Mouse (Mus musculus): ENCODE data around the gene Tmem132d. TPM values are rescaled to one million over a fixed set of nuclear protein-coding genes. Genes with fewer than 3 reads are reported as not detected.

Tmem132d gene
- polyA plus RNA-seq, 1 experiment = 0.03 TPM

GRCm38 (mm10) chr5:128218281-128218680 is 214.6 kb downstream of the Tmem132d start:
- DNase-seq (ENCODE audit: low spot score) = no peak

- no peak for DNase-seq (ENCODE audit: low spot score)
Measured at GRCm38 (mm10) chr5:128211125-128211524, 221.8 kb downstream of the Tmem132d start.

GRCm38 (mm10) chr5:128205716-128206115 is 227.2 kb downstream of the Tmem132d start:
- no peak for DNase-seq (ENCODE audit: low spot score)

DNA sequence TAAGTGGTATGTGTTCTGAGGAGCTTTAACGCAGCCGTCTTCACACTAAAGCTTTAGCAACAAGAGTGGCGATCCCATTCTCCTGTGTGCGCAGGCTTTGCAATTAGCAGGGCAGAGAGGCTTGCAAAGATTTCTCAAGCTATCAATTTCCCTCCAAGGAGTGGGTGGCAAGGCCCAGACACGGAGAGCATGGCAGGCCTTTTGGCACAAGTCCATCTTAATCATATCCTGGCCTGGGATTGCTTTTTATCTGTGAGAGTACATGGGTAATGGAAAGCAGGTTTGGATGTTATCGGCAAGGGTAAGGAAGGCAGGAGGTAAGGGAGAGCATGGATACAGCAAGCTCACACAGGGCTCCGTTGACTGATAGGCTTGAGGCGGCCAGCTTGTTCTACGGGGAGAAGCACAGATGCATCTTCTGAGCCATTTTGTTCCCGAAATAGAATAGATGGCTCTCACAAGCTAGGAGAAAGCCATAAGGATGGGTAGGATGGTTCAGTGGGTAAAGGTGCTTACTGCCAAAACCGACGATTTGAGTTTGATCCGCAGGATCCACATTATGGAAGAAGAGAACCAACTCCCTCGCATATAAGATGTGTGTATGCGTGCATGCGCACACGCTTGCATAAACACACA is 228.1 kb downstream of the Tmem132d start:
- no peak for DNase-seq (ENCODE audit: low spot score)

GRCm38 (mm10) chr5:128203879-128204581 is 228.8 kb downstream of the Tmem132d start:
- no peak for DNase-seq (ENCODE audit: low spot score)

DNA sequence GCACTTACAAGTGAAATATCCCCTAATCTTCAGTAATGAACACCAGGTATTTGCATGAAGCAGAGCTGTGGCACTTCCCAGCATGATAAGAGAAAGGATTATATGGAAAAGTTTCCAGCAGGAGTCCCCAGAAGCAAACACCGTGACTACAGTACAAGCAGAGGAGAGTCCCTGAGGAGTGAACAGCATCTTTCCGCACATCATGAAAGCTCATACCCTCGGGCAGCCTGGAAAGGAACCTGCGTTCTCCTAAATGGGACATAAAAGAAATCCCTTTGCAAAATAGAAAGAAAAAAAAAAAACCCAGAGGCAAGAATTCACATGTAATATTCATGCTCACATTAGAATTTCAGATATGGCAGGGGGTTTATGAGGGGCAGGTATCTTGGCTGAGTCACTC is 238.8 kb downstream of the Tmem132d start:
- DNase-seq (ENCODE audit: low spot score) = no peak

DNA sequence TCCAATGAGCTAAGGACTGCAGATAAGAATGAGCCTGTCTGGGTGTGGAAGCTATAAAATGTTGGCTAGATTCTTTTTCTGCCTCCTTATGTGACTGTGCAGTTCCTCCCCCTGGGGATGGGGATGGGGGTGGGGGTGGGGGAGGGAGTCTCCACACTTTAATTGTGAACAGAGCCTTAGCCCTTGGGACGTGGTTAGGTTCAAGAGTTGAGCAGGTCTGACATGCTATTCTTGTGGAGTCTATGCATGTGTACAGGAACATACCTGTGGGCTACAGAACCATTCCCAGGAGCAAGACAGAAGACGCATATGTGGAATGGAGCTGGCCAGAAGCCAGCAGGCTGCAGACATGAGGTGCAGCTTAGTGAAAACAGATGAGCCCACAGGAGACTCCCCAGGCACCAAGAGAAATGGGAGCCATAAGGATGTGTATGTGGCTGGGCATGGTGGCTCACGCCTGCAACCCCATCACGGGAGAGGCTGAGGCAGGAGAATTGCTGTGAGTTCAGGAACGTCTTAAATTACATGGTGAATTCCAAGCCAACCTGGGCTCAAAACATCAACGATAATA is 240.3 kb downstream of the Tmem132d start:
- no peak for DNase-seq (ENCODE audit: low spot score)

DNA sequence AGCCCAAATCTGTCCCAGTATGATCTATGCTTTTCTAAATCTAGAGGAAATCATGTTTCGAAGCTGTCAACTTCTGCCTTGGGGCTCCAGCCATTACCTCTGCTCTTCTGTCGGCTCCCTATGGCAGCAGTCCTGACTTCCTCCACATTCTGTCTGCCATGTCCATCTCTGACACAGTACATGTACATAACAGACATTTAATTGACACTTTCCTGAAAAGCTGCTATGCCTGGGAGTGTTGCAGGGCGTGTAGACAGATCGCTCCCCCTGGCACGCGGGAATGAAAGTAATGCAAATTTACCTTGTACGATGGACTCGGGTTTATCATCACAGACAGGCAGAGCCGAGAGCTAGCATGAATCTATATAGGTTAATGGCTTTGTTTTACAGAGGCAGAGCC is 241.2 kb downstream of the Tmem132d start:
- DNase-seq (ENCODE audit: low spot score) = no peak

GRCm38 (mm10) chr5:128190243-128190820 is 242.5 kb downstream of the Tmem132d start:
- DNase-seq (ENCODE audit: low spot score) = no peak

DNA sequence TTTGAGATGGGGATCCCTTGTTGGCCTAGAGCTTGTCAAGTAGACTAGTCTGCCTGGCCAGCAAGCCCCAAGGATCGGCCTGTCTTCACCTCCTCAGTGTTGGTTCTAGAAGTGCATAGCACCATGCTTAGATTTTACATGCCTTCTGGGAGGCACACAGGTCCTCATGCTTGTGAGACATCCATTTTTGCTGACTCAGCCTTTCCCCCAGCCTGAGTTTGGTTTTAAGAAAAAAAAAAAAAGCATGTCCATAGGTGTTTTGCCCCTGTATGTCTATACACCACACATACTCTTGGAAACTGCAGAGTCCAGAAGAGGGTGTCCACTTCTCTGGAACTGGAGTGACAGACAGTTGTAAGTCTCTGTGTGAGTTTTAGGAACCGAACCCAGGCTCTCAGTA is 256.6 kb downstream of the Tmem132d start:
- DNase-seq (ENCODE audit: low spot score) = no peak

- DNase-seq (ENCODE audit: low spot score) = no peak
Measured at GRCm38 (mm10) chr5:128158901-128159675, 273.8 kb downstream of the Tmem132d start.

DNA sequence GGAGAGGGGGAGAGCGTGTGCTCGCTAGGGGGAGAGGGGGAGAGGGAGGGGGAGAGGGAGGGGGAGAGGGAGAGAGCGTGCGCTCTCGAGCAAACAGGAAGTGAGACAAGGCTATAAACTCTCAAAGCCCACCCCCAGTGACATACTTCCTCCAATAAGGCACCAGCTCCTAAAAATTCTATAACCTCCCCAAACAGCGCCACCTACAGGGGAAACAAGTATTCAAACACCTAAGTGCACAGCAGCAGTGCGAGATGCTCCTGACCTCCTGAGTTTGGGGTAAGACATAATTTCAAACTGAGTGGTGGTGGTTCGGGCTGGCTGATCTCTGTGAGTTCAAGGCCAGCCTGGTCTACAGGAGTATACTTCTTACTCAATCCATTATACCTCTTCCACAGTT is 281.4 kb downstream of the Tmem132d start:
- DNase-seq (ENCODE audit: low spot score) = no peak

DNA sequence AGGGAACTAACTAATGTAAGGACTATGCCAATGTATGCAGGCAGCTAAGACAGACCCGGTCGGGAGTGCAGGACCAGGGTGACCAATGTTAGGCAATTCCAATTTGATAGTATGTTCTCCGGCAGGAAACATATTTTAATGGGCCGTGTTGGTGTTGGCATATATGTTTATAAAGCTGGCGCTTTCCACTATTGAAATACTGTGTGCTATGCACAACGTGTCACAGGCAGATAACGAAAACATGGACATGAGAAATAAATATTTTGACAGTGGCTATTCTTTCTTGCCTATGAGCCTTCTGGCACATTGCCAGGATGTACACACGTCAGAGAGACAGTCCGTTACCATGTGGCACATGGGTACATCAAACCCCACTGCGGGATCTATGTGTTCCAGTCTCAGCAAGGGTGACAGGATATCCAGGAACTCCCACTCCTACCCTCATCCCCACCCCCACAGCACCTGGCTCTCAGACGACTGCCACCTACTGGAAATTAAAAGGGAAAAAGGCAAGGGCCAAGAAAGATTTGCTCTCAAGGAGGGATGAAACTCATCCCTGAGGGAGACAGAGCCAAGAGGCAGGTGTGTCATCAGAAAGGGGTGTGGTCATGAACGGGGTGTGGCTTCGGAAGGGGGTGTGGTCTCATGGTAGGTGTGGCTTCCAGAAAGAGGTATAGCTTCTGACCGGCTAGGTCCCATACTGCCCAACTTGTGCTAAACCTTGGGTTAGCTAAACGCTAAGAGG is 285.8 kb downstream of the Tmem132d start:
- no peak for DNase-seq (ENCODE audit: low spot score)

DNA sequence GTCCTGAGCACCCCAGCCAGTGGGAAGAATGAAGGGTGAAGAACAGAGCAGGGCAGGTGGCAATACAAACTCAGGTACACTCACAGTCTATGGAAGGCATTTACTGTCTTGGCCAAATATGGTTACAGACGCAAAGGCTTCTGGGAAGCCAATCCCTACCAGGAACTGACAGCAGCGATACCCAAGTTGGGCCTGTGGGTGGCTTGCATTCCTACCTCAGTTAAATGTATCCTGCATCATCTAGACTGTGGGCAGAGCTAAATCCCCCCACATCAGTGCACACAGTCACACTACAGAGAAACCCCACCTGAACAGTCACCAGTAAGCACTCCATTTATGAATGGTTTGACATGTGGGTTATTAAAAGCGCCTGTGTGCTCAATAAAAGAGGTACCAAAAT is 288.1 kb downstream of the Tmem132d start:
- no peak for DNase-seq (ENCODE audit: low spot score)

DNA sequence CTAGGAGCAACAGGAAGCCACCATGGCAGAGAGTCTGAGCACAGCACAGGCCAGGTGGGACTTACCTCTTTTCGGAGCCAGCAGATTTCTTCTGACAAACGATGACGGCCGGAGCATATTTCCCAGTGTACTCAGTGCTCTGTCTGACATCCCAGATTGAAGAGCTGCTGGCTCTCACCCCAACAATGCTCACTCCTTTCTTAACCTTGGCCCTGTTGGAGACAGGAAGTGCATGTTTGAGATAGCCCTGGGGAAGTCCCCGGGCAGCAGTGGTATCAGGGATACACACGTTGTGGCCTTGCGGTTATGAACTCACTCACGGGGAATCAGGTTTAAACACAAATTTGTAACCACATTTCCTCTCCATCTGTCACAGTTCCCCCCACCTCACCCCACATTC is 296.1 kb downstream of the Tmem132d start:
- DNase-seq (ENCODE audit: low spot score) = no peak

DNA sequence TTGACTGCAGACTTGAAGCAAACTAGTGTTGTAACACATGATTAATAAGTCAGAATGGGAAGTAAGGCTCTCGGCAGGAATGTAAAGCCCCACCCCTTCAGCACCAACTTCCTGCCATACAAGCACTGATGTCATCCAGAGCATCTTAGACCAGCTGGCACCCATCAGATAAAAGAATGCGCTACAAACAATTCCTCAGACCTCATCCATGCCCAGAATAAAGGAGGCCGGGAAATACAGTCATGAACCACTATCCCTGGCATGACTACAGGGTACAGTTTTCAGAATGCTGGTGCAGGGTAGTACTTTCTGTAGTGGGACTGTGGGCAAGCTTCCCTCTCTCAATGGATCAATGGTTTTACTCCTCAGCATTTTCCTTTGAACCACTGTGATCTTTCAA is 310.2 kb downstream of the Tmem132d start:
- DNase-seq (ENCODE audit: low spot score) = no peak

- no peak for DNase-seq (ENCODE audit: low spot score)
Measured at GRCm38 (mm10) chr5:128119171-128119570, 313.7 kb downstream of the Tmem132d start.

DNA sequence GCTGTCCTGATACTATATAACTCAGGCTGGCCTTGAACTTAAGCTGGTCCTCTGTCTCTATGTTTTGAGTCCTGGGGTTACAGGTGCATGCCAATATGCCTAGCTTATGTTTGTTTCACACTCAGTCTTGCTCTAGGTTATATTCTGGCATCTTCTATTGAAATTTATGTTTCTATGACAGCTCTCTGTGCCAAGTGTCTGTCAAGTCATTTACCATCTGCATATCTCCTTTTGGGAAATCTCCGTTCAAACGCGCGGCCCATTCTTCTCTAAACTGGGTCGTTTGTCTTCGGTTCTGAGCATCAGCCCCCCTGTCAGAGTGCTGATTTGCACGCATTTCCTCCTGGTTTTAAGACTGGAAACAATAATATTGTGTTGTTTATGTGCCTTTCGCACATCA is 319.8 kb downstream of the Tmem132d start:
- DNase-seq (ENCODE audit: low spot score) = no peak

DNA sequence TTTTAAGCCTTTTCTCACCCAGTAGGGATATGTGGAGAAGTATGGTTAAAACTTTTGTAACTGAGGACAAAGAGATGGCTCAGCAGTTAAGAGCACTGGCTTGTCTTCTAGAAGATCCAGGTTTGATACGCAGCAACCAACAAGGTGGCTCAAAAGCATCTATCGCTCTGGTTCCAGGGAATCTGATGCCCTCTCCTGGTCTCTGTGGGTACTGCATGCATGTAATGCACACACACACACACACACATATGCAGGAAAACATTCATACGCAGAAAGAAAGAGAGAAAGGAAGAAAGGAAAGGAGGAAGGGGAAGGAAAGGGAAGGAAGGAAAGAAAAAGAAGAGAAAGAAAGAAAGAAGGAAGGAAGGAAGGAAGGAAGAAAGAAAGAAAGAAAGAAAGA is 320.4 kb downstream of the Tmem132d start:
- no peak for DNase-seq (ENCODE audit: low spot score)

- DNase-seq (ENCODE audit: low spot score) = no peak
Measured at GRCm38 (mm10) chr5:128111664-128112063, 321.2 kb downstream of the Tmem132d start.

- DNase-seq (ENCODE audit: low spot score) = no peak
Measured at GRCm38 (mm10) chr5:128102556-128102955, 330.3 kb downstream of the Tmem132d start.

Measured in urinary bladder, adult 2 months (tissue).